Mouse (Mus musculus) CH12.LX (cell line): ENCODE data around the gene Rragd. TPM values are rescaled to one million over a fixed set of nuclear protein-coding genes. Genes with fewer than 3 reads are reported as not detected.
A peak's percentile ranks its signal among the peaks of the same experiment; 100 is the strongest.

Experiments
- DNase-seq: peaks from one replicate; pipeline ENCODE4 v3.0.0-alpha.2; 2013; ENCODE audit errors: extremely low read depth
- H3K27ac ChIP-seq: 2 replicates; pipeline ENCODE4 v1.5.1; 2012; ENCODE audit warnings: low read depth, mild to moderate bottlenecking, control low read depth, moderate library complexity; ENCODE audit not compliant: insufficient read depth
- H3K27me3 ChIP-seq: replicated peaks from 2 replicates; pipeline ENCODE3; 2012; ENCODE audit warnings: inconsistent platforms
- H3K36me3 ChIP-seq, 2 experiments: replicated peaks in 1 of 2; 2 replicates each; pipeline versions ENCODE3 to v1.6.1; 2012; ENCODE audit warnings: inconsistent platforms in 1 of 2, low read length in 1 of 2, mild to moderate bottlenecking in 1 of 2, mixed read lengths in 1 of 2, moderate library complexity in 1 of 2; ENCODE audit not compliant: control insufficient read depth in 1 of 2, insufficient read depth in 1 of 2
- H3K4me1 ChIP-seq, 2 experiments: 2 replicates each; pipeline ENCODE4 v1.6.1; 2012; ENCODE audit warnings: inconsistent platforms in 1 of 2, moderate library complexity in 1 of 2; ENCODE audit not compliant: insufficient read depth in 2 of 2, control insufficient read depth in 1 of 2
- H3K4me2 ChIP-seq: 2 replicates; pipeline ENCODE4 v1.6.1; 2012; ENCODE audit warnings: low read depth, mild to moderate bottlenecking, control low read depth; ENCODE audit not compliant: poor library complexity, insufficient read depth, severe bottlenecking
- H3K4me3 ChIP-seq, 3 experiments: fragments of 150-350 bp in 1 of 3; sonication (generic) in 1 of 3; replicated peaks in 1 of 3; 2 replicates each; pipeline versions ENCODE3 to v1.5.1; 2011 to 2012; ENCODE audit warnings: low read depth in 2 of 3, low read length in 2 of 3, mild to moderate bottlenecking in 2 of 3, moderate library complexity in 2 of 3, control low read depth in 1 of 3, improper control_type of control experiment in 1 of 3, inconsistent platforms in 1 of 3, mixed read lengths in 1 of 3; ENCODE audit not compliant: poor library complexity in 1 of 3
- H3K79me2 ChIP-seq: replicated peaks from 2 replicates; pipeline ENCODE4 v1.6.1; 2012; ENCODE audit warnings: mild to moderate bottlenecking, moderate library complexity; ENCODE audit not compliant: control insufficient read depth, poor library complexity, insufficient read depth, severe bottlenecking; ENCODE audit errors: extremely low read depth
- H3K9ac ChIP-seq: 2 replicates; pipeline ENCODE4 v1.6.1; 2012; ENCODE audit warnings: low read depth, mild to moderate bottlenecking, control low read depth, moderate library complexity; ENCODE audit not compliant: insufficient read depth
- H3K9me3 ChIP-seq: replicated peaks from 2 replicates; pipeline ENCODE3; 2012; ENCODE audit warnings: low read length, inconsistent platforms, mixed read lengths
- BHLHE40 ChIP-seq: IDR thresholded peaks from 2 replicates; pipeline ENCODE4 v1.6.1; 2011; ENCODE audit warnings: mild to moderate bottlenecking, low read depth, low read length, improper control_type of control experiment
- CHD2 ChIP-seq: IDR thresholded peaks from 2 replicates; pipeline ENCODE4 v1.6.1; 2011; ENCODE audit warnings: low read length, improper control_type of control experiment
- E2F4 ChIP-seq: IDR thresholded peaks from 2 replicates; pipeline ENCODE4 v1.6.1; 2011; ENCODE audit warnings: low read depth, low read length, improper control_type of control experiment; ENCODE audit not compliant: insufficient replicate concordance
- ELF1 ChIP-seq: IDR thresholded peaks from 2 replicates; pipeline ENCODE4 v1.6.1; 2014; ENCODE audit warnings: low read depth, mild to moderate bottlenecking, inconsistent platforms, low read length, improper control_type of control experiment
- EP300 ChIP-seq: IDR thresholded peaks from 2 replicates; pipeline ENCODE4 v1.6.1; 2011; ENCODE audit warnings: low read length, improper control_type of control experiment
- ETS1 ChIP-seq: conservative IDR thresholded peaks from 2 replicates; pipeline ENCODE4 v1.6.1; 2012; ENCODE audit warnings: low read depth, mild to moderate bottlenecking, inconsistent platforms, low read length, improper control_type of control experiment, moderate library complexity
- IRF4 ChIP-seq: IDR thresholded peaks from 2 replicates; pipeline ENCODE4 v1.6.1; 2014; ENCODE audit warnings: low read depth, mild to moderate bottlenecking, inconsistent platforms, low read length, improper control_type of control experiment
- JUND ChIP-seq: conservative IDR thresholded peaks from 2 replicates; pipeline ENCODE4 v1.6.1; 2011; ENCODE audit warnings: low read depth, low read length, improper control_type of control experiment
- MAFK ChIP-seq: IDR thresholded peaks from 2 replicates; pipeline ENCODE4 v1.6.1; 2011; ENCODE audit warnings: low read length, improper control_type of control experiment; ENCODE audit not compliant: insufficient replicate concordance
- MAX ChIP-seq: IDR thresholded peaks from 2 replicates; pipeline ENCODE4 v1.6.1; 2011; ENCODE audit warnings: low read length, improper control_type of control experiment
- MEF2A ChIP-seq: IDR thresholded peaks from 2 replicates; pipeline ENCODE4 v1.6.1; 2014; ENCODE audit warnings: low read depth, mild to moderate bottlenecking, inconsistent platforms, low read length, improper control_type of control experiment, borderline replicate concordance
- NELFE ChIP-seq: IDR thresholded peaks from 2 replicates; pipeline ENCODE4 v1.6.1; 2011; ENCODE audit warnings: low read depth, low read length, improper control_type of control experiment
- NRF1 ChIP-seq: IDR thresholded peaks from 2 replicates; pipeline ENCODE4 v1.6.1; 2014; ENCODE audit warnings: low read depth, mild to moderate bottlenecking, inconsistent platforms, low read length, improper control_type of control experiment, moderate library complexity
- PAX5 ChIP-seq: IDR thresholded peaks from 2 replicates; pipeline ENCODE4 v1.6.1; 2012; ENCODE audit warnings: low read length, inconsistent platforms, mixed read lengths
- POLR2A ChIP-seq: IDR thresholded peaks from 2 replicates; pipeline ENCODE4 v1.6.1; 2011; ENCODE audit warnings: low read depth, mild to moderate bottlenecking, improper control_type of control experiment, low read length
- RAD21 ChIP-seq: IDR thresholded peaks from 2 replicates; pipeline ENCODE4 v1.6.1; 2011; ENCODE audit warnings: low read depth, mild to moderate bottlenecking, low read length, improper control_type of control experiment, moderate library complexity
- RCOR1 ChIP-seq: conservative IDR thresholded peaks from 2 replicates; pipeline ENCODE4 v1.6.1; 2012; ENCODE audit warnings: low read depth, mild to moderate bottlenecking, inconsistent platforms, low read length, improper control_type of control experiment
- SIN3A ChIP-seq: IDR thresholded peaks from 2 replicates; pipeline ENCODE4 v1.6.1; 2012; ENCODE audit warnings: low read length, improper control_type of control experiment, inconsistent platforms
- SMC3 ChIP-seq: IDR thresholded peaks from 2 replicates; pipeline ENCODE4 v1.6.1; 2011; ENCODE audit warnings: low read depth, low read length, improper control_type of control experiment
- TBP ChIP-seq: conservative IDR thresholded peaks from 2 replicates; pipeline ENCODE4 v1.6.1; 2011; ENCODE audit warnings: low read depth, low read length, improper control_type of control experiment
- TCF12 ChIP-seq: IDR thresholded peaks from 2 replicates; pipeline ENCODE4 v1.6.1; 2014; ENCODE audit warnings: low read depth, mild to moderate bottlenecking, inconsistent platforms, low read length, improper control_type of control experiment
- UBTF ChIP-seq: IDR thresholded peaks from 2 replicates; pipeline ENCODE4 v1.6.1; 2012; ENCODE audit warnings: low read depth, mild to moderate bottlenecking, inconsistent platforms, low read length, improper control_type of control experiment, moderate library complexity
- ZC3H11A ChIP-seq: IDR thresholded peaks from 2 replicates; pipeline ENCODE4 v1.6.1; 2012; ENCODE audit warnings: low read depth, mild to moderate bottlenecking, inconsistent platforms, low read length, improper control_type of control experiment
- dilution Hi-C: fragments of 300-500 bp; cut with MboI; formaldehyde crosslinking; loops from 2 replicates; pipeline ENCODE4 v1.14.3; 2020; ENCODE audit warnings: low sequenced_read_pairs; ENCODE audit not compliant: extremely low pct_unique_long_range_greater_than_20kb, extremely low pct_ligation_motif_present
- in situ Hi-C: fragments of 300-500 bp; cut with MboI; formaldehyde crosslinking; loops from 3 replicates; pipeline ENCODE4 v1.14.3; 2019; ENCODE audit warnings: low sequenced_read_pairs, low pct_ligation_motif_present, low pct_unique_long_range_greater_than_20kb, mixed read lengths
- polyA plus RNA-seq: library from polyadenylated mRNA; unstranded; fragments of >175 nt; gene quantifications from 2 replicates; pipeline ENCODE4 v1.2.1, GENCODE M21; 2012; ENCODE audit warnings: low read depth; ENCODE audit not compliant: insufficient read length
- total RNA-seq, 2 experiments: library from RNA; depleted of rRNA; stranded (reverse); fragments of 300-350 nt in 1 of 2; fragments of >200 nt in 1 of 2; gene quantifications; 2 replicates each; pipeline ENCODE4 v1.2.3; 2012 to 2014

Gene Rragd
- total and polyA plus RNA-seq, 3 experiments, result 0.46 to 1.4 (median 1.1) TPM

- peak; percentile 87 for TF ChIP-seq SMC3
These were observed 35.6 kb downstream of the Rragd start (continued) for GRCm38 (mm10) chr4:33018361-33018999.

DNA sequence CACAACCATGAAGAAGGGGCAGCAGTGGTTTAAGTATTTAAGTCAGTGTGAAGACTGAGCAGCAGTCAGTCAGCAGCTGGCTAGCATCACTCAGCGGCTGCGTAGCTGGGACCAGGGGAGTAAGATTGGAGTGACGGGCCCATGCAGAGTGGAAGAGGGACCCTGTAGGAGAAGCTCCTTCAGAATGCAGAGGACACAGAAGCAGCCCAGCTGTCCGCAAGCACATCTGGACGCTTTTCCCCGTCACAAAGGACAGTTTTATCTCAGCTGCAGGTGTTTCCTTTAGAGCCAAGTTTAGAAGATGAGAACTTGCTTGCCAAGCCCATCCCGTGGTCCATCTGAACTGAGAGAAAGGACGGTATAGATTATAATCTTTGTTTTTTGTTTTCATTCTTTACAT lies 41.6 kb downstream of the Rragd start:
- in situ Hi-C loops (loop anchor here (10.0 kb wide), 1 partner anchor 90 kb away; no protein-coding TSS in a partner anchor), dilution Hi-C loops (no loop called here)
- Histone ChIP-seq H3K4me2 (peak overlapping the region; percentile 93), H3K4me3 (peak overlapping the region in 1 of 3 experiments; percentile 24), H3K27me3 (no peaks in the 10 kb centered on the region), H3K4me1 (peaks cover 13 to 46% of the 10 kb centered on the region in 2 experiments), H3K9me3 (peaks cover 4% of the 10 kb centered on the region), H3K9ac (peak overlapping the region; percentile 70), H3K79me2 (peaks cover 4% of the 10 kb centered on the region; the same call in 1 of the 2 replicates), H3K27ac (peak overlapping the region; percentile 86), H3K36me3 (peaks cover 17 to 25% of the 10 kb centered on the region in 2 experiments)
- TF ChIP-seq TCF12 (peak; percentile 97), ETS1 (peak; percentile 75), UBTF (no peak), NRF1 (peak; percentile 50; the same call in 1 of the 2 replicates), EP300 (peak; percentile 81), POLR2A (peak; percentile 15; the same call in 1 of the 2 replicates), ZC3H11A (no peak), E2F4 (no peak), MEF2A (peak; percentile 90), MAX (0 out of 2 replicates have a peak, but pooled peaks have one; percentile 5), IRF4 (peak; percentile 64), RCOR1 (0 out of 2 replicates have a peak, but pooled peaks have one; percentile 21)
- DNase-seq, result peak; percentile 62

GRCm38 (mm10) chr4:33029104-33029503 lies 46.3 kb downstream of the Rragd start:
- Histone ChIP-seq H3K79me2 (peaks cover 42% of the 10 kb centered on the region), H3K36me3 (peaks cover 17 to 30% of the 10 kb centered on the region in 2 experiments), H3K4me1 (peaks cover 13 to 44% of the 10 kb centered on the region in 2 experiments), H3K4me2 (peak overlapping the region; percentile 99), H3K27me3 (no peaks in the 10 kb centered on the region), H3K4me3 (peak overlapping the region in 1 of 3 experiments; percentile 96)
- DNase-seq, result peak; percentile 72
- in situ Hi-C loops, result loop anchor here (10.0 kb wide), 1 partner anchor 86 kb away; no protein-coding TSS in a partner anchor
- TF ChIP-seq E2F4 (no peak), ZC3H11A (peak; percentile 89), IRF4 (peak; percentile 76), POLR2A (peak; percentile 50; the same call in 1 of the 2 replicates), MAFK (no peak), NRF1 (peak; percentile 74), MAX (no peak), TCF12 (peak; percentile 82), ETS1 (no peak; the same call in 1 of the 2 replicates), PAX5 (no peak), JUND (no peak), RCOR1 (peak; percentile 93), BHLHE40 (peak; percentile 37; the same call in 1 of the 2 replicates), TBP (peak; percentile 66; the same call in 1 of the 2 replicates), NELFE (0 out of 2 replicates have a peak, but pooled peaks have one; percentile 37), ELF1 (0 out of 2 replicates have a peak, but pooled peaks have one; percentile 45), SIN3A (no peak), MEF2A (peak; percentile 69; the same call in 1 of the 2 replicates), RAD21 (no peak), CHD2 (peak; percentile 52; the same call in 1 of the 2 replicates)
- TF ChIP-seq, all 38 proteins: peak for 12
- Histone ChIP-seq H3K9ac (peak overlapping the region; percentile 99), H3K9me3 (peaks cover 4% of the 10 kb centered on the region), H3K27ac (peak overlapping the region; percentile 57)
- dilution Hi-C loops, result no loop called here
